Mouse (Mus musculus) limb, embryonic 13.5 days (tissue): ENCODE measurements around the gene Gm42421. TPM values are rescaled to one million over a fixed set of nuclear protein-coding genes. Genes with fewer than 3 reads are reported as not detected.

Experiments
- ATAC-seq: fragments of 200-750 bp; cut with Nextera tagmentation; 2 replicates; pipeline ENCODE4 v1.8.0; 2017; ENCODE audit warnings: low read depth, moderate number of reproducible peaks, moderate TSS enrichment; ENCODE audit not compliant: low FRiP score
- H3K27ac ChIP-seq: fragments of 300-500 bp; sonication (generic); 2 replicates; pipeline ENCODE4 v1.5.1; 2015; ENCODE audit warnings: inconsistent platforms, mild to moderate bottlenecking, moderate library complexity
- H3K27me3 ChIP-seq: fragments of 300-500 bp; sonication (generic); 2 replicates; pipeline ENCODE4 v1.6.1; 2015; ENCODE audit warnings: mild to moderate bottlenecking, inconsistent platforms
- H3K36me3 ChIP-seq: fragments of 300-500 bp; sonication (generic); 2 replicates; pipeline ENCODE4 v1.6.1; 2015; ENCODE audit warnings: inconsistent platforms, mild to moderate bottlenecking, moderate library complexity
- H3K4me1 ChIP-seq: fragments of 300-500 bp; sonication (generic); 2 replicates; pipeline ENCODE4 v1.6.1; 2015; ENCODE audit warnings: inconsistent platforms
- H3K4me2 ChIP-seq: fragments of 300-500 bp; sonication (generic); replicated peaks from 2 replicates; pipeline ENCODE4 v1.6.1; 2015; ENCODE audit warnings: inconsistent platforms, mild to moderate bottlenecking, moderate library complexity
- H3K4me3 ChIP-seq: fragments of 300-500 bp; sonication (generic); 2 replicates; pipeline ENCODE4 v1.5.1; 2015; ENCODE audit warnings: moderate library complexity, mild to moderate bottlenecking, inconsistent platforms
- H3K9ac ChIP-seq: fragments of 300-500 bp; sonication (generic); 2 replicates; pipeline ENCODE4 v1.6.1; 2015; ENCODE audit warnings: mild to moderate bottlenecking, inconsistent platforms
- H3K9me3 ChIP-seq: fragments of 300-500 bp; sonication (generic); 2 replicates; pipeline ENCODE4 v1.6.1; 2016; ENCODE audit warnings: inconsistent platforms
- WGBS: fragments of 180-500 bp; shearing (Covaris S2); methylation state at CpG from one replicate; pipeline ENCODE4 v1.1.7; 2015; 5-methylcytosine and 5-hydroxymethylcytosine counted together
- polyA plus RNA-seq: library from polyadenylated mRNA; unstranded; fragments of >200 nt; fragmentation: Nextera tagmentation; extraction: Ambion mirVana; gene quantifications from 2 replicates; pipeline ENCODE4 v1.2.1, GENCODE M21; 2015

Gene Gm42421
- polyA plus RNA-seq: 0.89 and 1.1 TPM in 2 replicates

DNA sequence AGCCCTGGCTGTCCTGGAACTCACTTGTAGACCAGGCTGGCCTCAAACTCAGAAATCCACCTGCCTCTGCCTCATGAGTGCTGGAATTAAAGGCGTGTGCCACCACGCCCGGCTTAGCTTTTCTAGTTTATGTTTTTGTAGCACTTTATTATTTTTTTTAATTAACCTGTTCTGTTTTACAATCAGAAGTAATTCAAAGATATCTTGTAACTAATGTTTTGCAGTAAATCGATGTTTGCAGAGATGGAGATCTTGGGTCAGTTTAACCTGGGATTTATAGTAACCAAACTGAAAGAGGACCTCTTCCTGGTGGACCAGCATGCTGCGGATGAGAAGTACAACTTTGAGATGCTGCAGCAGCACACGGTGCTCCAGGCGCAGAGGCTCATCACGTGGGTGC lies at the start of gene Gm42421:
Gene Gm42421 (plus strand): TSS at position 301 of the 400 bp plus-strand sequence.
- WGBS: 95% methylated on average over 8 of the region's 8 CpGs
- H3K4me1 ChIP-seq: no peaks in the 10 kb centered on the region
- no peaks in the 10 kb centered on the region for H3K27me3 ChIP-seq
- H3K9ac ChIP-seq: no peak within 1 kb of the TSS
- H3K27ac ChIP-seq: no peak within 1 kb of the TSS
- H3K4me2 ChIP-seq: no peak within 1 kb of the TSS
- ATAC-seq: no peak
- peaks cover 85% of the 10 kb centered on the region for H3K36me3 ChIP-seq
- H3K9me3 ChIP-seq: no peaks in the 10 kb centered on the region
- H3K4me3 ChIP-seq: no peak within 1 kb of the TSS

DNA sequence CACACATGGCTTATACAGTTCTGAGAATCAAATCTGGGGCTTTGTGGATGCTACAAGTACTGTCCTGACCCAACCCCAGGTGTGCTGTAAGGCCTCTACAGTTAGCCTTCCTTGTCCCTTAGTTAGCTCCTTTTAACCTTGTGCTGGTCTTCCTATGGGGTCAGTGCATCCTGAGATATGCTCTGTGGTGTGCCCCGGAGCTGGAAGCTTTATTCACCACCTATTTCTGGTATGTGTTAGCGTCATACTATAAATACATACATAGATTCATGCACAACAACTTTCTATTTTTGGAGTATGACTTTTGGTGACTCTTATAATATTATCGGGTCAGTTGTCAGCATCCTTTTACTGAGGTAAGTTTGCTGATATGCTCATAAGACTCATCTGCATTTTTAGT lies 42.7 kb upstream of the Gm42421 start:
- peaks cover 99% of the 10 kb centered on the region for H3K36me3 ChIP-seq
- H3K9ac ChIP-seq: no peak overlapping the region
- no peak for ATAC-seq
- no peak overlapping the region for H3K4me2 ChIP-seq
- H3K4me1 ChIP-seq: no peaks in the 10 kb centered on the region
- no peak overlapping the region for H3K27ac ChIP-seq
- H3K4me3 ChIP-seq: no peak overlapping the region
- no peaks in the 10 kb centered on the region for H3K9me3 ChIP-seq
- no peaks in the 10 kb centered on the region for H3K27me3 ChIP-seq
- 95% methylated on average over 3 of the region's 3 CpGs for WGBS

DNA sequence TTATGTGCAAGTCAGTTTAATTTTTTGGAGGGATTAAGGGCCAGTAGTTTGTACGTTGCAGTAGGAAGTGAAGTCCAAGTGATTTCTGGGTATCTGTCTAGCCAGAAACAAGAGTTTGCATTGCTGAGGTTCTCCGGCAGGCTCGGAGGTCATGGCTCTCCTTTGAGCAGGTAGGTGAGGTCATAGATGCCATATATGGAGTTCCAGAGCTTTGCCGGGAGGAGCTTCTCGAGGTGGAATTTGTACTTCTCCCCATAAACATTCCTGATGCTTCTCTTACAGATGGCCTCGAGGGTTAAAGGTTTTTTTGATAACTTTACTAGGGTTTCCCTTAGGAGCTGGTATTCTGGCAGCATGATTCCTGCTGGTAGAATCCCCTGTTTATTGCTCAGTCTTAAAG lies 37.2 kb upstream of the Gm42421 start:
- H3K27me3 ChIP-seq: no peaks in the 10 kb centered on the region
- H3K36me3 ChIP-seq: peaks cover 92% of the 10 kb centered on the region
- no peak overlapping the region for H3K27ac ChIP-seq
- H3K4me3 ChIP-seq: no peak overlapping the region
- no peaks in the 10 kb centered on the region for H3K9me3 ChIP-seq
- no peak overlapping the region for H3K4me2 ChIP-seq
- no peak for ATAC-seq
- WGBS: 61% methylated on average over 6 of the region's 6 CpGs
- no peaks in the 10 kb centered on the region for H3K4me1 ChIP-seq
- no peak overlapping the region for H3K9ac ChIP-seq

DNA sequence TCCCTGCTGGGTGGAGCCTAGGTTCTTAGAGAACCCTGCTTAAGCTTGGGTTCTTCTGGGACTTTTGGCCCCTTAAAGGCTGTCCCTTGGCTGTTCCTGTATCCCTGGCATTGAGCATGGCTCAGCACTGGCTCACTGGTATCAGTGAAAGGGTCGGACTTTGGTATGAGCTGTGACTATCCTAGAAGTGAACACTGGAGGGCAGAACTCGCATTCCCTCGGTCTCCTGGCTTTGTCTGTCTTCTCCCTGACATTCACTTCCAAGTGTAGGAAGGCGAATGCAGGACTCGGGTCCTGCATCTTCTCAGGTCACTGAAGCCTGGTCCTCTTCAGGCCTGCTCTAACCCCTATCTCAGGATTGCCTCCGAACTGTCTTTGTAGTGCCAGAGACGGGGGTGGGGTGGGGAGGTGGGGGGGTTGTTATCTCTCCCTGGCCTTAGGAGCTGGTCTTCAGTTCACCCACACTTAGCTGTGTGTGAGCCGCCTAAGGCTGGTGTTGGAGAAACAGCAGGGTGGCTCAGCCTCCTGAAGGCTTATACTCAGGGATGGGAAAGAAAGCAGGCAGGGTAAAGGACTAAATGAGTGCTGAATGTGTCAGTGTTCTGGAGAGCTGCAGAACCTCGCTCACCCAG lies 35.6 kb upstream of the Gm42421 start:
- Histone ChIP-seq H3K27me3 (no peaks in the 10 kb centered on the region), H3K9ac (no peak overlapping the region), H3K27ac (no peak overlapping the region), H3K36me3 (peaks cover 86% of the 10 kb centered on the region), H3K4me1 (no peaks in the 10 kb centered on the region), H3K4me3 (no peak overlapping the region), H3K4me2 (no peak overlapping the region), H3K9me3 (no peaks in the 10 kb centered on the region)
- ATAC-seq: no peak
- WGBS: 79% methylated on average over 9 of the region's 9 CpGs

DNA sequence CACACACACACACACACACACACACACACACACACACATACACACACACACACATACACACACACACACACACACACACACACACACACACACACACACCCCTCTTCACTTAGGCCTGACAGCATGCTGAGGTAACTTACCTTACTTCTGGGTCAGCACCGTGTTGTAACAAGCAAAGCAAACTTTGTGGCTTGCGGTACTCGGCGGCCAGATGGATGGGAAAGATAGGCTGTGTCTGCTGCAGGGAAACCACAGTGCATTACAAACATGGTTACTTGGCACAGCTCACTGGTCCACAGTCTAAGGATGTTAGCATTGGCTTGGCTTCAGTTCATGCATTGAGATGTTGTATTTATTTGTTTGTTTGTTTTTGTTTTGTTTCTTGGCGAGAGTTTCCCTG lies 34.6 kb upstream of the Gm42421 start:
- Histone ChIP-seq H3K4me3 (no peak overlapping the region), H3K4me1 (no peaks in the 10 kb centered on the region), H3K9ac (no peak overlapping the region), H3K27ac (no peak overlapping the region), H3K27me3 (no peaks in the 10 kb centered on the region), H3K9me3 (no peaks in the 10 kb centered on the region), H3K36me3 (peaks cover 85% of the 10 kb centered on the region), H3K4me2 (no peak overlapping the region)
- no peak for ATAC-seq
- 74% methylated on average over 5 of the region's 5 CpGs for WGBS

DNA sequence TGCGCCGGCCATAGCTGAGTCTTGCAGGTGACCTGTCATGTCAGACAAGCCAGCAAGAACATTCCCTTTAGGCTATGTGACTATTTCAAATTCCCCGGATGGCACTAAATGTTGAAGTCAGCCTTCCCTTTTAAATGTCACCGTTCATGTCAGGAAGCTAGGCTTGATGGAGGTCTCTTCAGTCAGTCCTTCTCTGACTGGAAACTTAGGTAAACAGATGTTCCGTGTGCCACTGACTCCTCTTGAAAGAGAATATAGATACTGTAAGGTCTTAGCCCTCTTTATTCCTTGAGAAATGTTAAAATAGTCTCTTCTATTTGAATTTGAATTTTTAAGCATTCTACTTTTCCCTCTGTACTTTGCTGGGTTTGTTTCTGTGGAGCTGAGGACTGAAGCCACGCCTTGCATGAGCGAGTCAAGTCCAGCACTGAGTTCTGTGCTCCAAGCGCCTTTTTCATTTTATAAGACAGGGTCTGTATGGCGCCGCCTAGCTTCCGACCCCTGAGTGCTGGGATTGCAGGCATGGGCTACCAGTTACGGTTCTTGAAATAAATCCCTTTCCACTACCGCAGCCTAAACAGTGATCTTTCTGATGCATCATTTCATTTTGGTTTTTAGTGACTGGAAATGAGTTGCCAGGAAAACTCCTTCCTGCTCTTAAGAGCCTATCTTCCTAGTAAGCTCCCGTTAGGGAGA lies 30.2 kb upstream of the Gm42421 start, which contains the start of gene Ankrd61:
Gene Ankrd61 (minus strand): TSS at position 51 of the 696 bp plus-strand sequence.
- no peak within 1 kb of the TSS for H3K27ac ChIP-seq
- no peak for ATAC-seq
- WGBS: 90% methylated on average over 14 of the region's 14 CpGs
- no peak within 1 kb of the TSS for H3K4me2 ChIP-seq
- no peak within 1 kb of the TSS for H3K9ac ChIP-seq
- no peaks in the 10 kb centered on the region for H3K27me3 ChIP-seq
- H3K36me3 ChIP-seq: peaks cover 83% of the 10 kb centered on the region
- no peaks in the 10 kb centered on the region for H3K9me3 ChIP-seq
- H3K4me3 ChIP-seq: no peak within 1 kb of the TSS
- no peaks in the 10 kb centered on the region for H3K4me1 ChIP-seq

DNA sequence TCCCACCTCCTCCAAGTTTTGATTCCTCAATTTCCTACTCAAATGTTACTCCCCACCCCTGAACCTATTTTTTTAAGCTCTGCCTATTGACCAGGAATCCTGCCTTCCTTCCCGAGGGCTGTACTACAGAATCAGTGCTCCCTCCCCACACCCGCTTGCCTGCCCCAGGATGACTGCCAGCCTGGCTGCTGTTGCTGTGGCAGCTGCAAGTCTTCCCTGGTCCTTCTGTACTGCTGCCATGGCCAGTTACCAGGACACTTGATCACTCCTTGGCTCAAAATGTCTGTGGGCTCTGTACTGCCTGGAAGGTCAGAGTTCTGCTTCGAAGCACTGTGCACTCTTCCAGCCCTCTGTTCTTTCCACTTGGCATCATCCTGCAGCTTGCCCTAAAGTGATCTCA lies 25.9 kb upstream of the Gm42421 start:
- Histone ChIP-seq H3K9me3 (no peaks in the 10 kb centered on the region), H3K4me2 (no peak overlapping the region), H3K27me3 (no peaks in the 10 kb centered on the region), H3K9ac (no peak overlapping the region), H3K36me3 (peaks cover 90% of the 10 kb centered on the region), H3K27ac (no peak overlapping the region), H3K4me3 (no peak overlapping the region), H3K4me1 (no peaks in the 10 kb centered on the region)
- no peak for ATAC-seq
- 81% methylated on average over 3 of the region's 3 CpGs for WGBS

DNA sequence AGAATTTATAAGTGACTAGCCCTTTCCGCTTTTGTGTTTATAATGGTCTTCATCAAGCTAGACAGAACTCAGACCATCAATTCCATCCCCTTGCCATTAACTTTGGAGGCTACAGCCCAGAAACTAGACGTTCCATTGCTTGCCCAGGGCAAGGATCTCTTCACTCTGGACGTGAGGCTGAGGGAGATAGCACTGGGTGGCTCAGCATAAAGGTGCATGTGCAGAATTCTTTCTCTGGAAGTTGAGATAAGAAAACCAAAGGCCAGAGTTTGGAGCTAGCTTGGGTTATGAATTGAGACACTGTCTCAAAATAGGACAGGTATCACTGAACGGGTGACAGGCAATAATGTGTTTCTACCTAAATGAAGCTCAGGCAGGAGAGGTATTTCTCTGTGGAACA lies 24.2 kb upstream of the Gm42421 start:
- Histone ChIP-seq H3K9ac (no peak overlapping the region), H3K4me2 (no peak overlapping the region), H3K36me3 (peaks cover 77% of the 10 kb centered on the region), H3K27ac (no peak overlapping the region), H3K4me1 (peaks cover 14% of the 10 kb centered on the region), H3K27me3 (no peaks in the 10 kb centered on the region), H3K4me3 (no peak overlapping the region), H3K9me3 (no peaks in the 10 kb centered on the region)
- whole genome bisulfite sequencing: 92% methylated on average over 4 of the region's 4 CpGs
- ATAC-seq: no peak

DNA sequence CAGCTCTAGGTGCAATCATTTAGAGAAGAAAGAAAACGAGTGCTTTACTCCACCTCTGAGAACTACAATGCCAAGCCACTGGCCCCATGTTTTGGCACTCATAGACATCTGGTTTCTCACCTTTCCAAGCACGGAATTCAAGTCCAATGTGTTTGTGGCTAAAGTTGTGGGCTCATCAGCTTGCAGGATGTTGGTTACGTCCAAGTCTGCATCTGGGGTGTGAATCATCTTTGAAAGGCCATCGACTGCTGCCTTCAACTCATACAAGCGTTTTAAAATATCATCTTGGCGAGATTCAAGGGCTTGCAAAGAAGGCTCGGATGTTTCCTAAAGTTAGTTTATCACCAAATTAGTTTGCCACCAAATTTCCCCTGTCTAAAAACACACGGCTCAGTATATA lies 21.5 kb upstream of the Gm42421 start:
- Histone ChIP-seq H3K27me3 (no peaks in the 10 kb centered on the region), H3K27ac (no peak overlapping the region), H3K4me3 (no peak overlapping the region), H3K4me2 (no peak overlapping the region), H3K9ac (no peak overlapping the region), H3K4me1 (peaks cover 26% of the 10 kb centered on the region), H3K9me3 (no peaks in the 10 kb centered on the region), H3K36me3 (peaks cover 54% of the 10 kb centered on the region)
- ATAC-seq: no peak
- 83% methylated on average over 8 of the region's 8 CpGs for WGBS

DNA sequence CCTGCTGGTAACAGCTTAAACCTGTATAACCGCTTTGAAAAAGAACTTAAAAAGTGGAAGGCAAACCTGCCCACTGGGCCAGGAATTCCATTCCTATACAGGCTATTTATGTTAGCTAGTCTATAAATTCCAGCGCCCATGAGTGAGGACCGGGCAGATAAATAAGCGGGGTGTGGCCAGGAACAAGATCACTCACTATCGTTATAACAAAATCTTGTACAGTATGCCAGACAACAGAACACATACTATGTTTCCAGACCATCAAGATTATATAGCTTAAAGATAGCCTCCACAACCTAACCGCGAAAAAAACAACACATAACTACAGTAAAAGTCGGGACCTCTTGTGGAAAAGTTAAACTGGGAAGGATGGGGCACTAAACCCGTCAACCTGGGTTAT lies 19.0 kb upstream of the Gm42421 start:
- 0 out of 2 replicates have a peak, but pooled peaks have one; percentile 0 for ATAC-seq
- Histone ChIP-seq H3K9me3 (no peaks in the 10 kb centered on the region), H3K36me3 (peaks cover 39% of the 10 kb centered on the region), H3K4me2 (peak overlapping the region; percentile 67), H3K27me3 (no peaks in the 10 kb centered on the region), H3K4me1 (peaks cover 26% of the 10 kb centered on the region), H3K4me3 (peak overlapping the region; percentile 77), H3K27ac (peak overlapping the region; percentile 82), H3K9ac (peak overlapping the region; percentile 74)
- WGBS: 3% methylated on average over 9 of the region's 9 CpGs

DNA sequence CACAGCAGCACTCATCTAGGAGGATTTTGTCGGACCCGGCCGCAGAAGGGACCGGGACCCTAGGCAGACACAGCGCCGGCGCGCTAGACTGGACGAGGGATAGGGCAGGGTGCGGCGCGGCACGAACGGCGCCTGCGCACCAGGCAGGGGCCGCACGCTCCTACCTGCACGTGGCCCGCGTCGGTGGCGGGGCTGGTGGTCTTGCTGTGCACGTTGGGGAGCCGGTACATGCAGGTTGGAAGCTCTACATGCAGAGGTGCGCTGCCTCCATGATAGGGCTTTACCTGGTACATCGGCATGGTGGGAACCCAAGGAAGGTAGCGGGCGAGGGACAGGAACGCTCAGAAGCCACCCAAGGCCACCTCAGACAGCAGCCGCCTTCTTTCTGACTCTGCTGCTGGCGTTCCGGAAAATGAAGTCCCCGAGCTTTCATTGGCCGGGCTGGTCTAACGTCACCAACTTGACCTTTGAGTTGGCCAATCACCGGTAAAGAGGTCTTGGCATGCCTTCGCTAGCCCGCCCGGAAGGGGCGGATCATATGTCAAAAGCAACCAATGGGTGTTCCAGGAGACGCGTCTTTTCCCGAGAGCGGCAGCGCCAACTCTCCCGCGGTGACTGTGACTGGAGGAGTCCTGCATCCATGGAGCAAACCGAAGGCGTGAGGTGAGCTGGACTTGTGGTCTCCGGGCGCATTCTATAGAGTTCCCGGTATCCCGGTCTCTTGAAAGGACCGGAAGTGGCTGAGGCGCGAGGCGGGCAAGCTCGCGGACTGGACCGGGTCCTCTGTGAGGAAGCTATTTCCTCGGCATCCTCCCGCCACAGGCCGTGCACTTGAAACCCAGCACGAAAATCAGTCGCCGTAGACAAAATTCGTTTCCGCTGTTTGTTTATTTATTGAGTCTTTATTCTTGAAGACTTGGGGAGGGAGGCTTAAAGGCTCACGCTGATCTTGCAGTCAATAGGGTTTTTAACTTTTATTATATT lies 18.3 kb upstream of the Gm42421 start, which contains the start of the genes Aimp2 and Pms2:
Gene Aimp2 (minus strand): TSS at position 431 of the 984 bp plus-strand sequence.
Gene Pms2 (plus strand): TSS at position 548 of the 984 bp plus-strand sequence.
- no peaks in the 10 kb centered on the region for H3K9me3 ChIP-seq
- H3K4me2 ChIP-seq: peak within 1 kb of the TSS; percentile 67
- peaks cover 36% of the 10 kb centered on the region for H3K36me3 ChIP-seq
- H3K4me1 ChIP-seq: peaks cover 26% of the 10 kb centered on the region
- H3K4me3 ChIP-seq: peak within 1 kb of the TSS; percentile 77
- under 1% methylated on average over 70 of the region's 70 CpGs for WGBS
- H3K27me3 ChIP-seq: no peaks in the 10 kb centered on the region
- H3K9ac ChIP-seq: peak within 1 kb of the TSS; percentile 77
- peak; percentile 99 for ATAC-seq
- peak within 1 kb of the TSS; percentile 82 for H3K27ac ChIP-seq

DNA sequence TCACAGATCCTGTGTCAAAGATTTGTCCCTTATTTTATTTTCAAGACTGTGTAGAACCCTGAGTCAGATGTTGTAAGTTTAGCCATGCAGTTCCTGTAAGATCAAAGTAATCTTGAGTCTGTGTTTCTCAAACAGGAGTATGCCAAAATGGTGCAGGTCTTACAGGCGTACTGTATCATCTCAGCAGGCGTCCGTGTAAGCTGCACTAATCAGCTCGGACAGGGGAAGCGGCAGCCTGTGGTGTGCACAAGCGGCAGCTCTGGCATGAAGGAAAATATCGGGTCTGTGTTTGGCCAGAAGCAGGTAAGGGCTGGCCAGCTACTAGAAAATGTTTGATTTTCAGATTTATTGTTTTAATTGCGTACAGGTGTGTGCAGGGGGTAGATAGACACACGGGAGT lies 11.8 kb upstream of the Gm42421 start:
- 88% methylated on average over 9 of the region's 9 CpGs for whole genome bisulfite sequencing

More for the DNA sequence above, 11.8 kb upstream of the Gm42421 start:
- peaks cover 62% of the 10 kb centered on the region for H3K36me3 ChIP-seq
- no peaks in the 10 kb centered on the region for H3K9me3 ChIP-seq
- H3K4me2 ChIP-seq: no peak overlapping the region
- peaks cover under 1% of the 10 kb centered on the region; the same call in 1 of the 2 replicates for H3K4me1 ChIP-seq
- no peak overlapping the region for H3K27ac ChIP-seq
- H3K4me3 ChIP-seq: no peak overlapping the region
- no peak overlapping the region for H3K9ac ChIP-seq
- no peaks in the 10 kb centered on the region for H3K27me3 ChIP-seq
- no peak for ATAC-seq
